Mouse (Mus musculus) limb, embryonic 11.5 days (tissue): ENCODE results near the gene Lzts2. TPM values are rescaled to one million over a fixed set of nuclear protein-coding genes. Genes with fewer than 3 reads are reported as not detected.

ENCODE experiments used
- ATAC-seq: fragments of 200-750 bp; cut with Nextera tagmentation; 2 replicates; pipeline ENCODE4 v1.8.0; 2017; ENCODE audit warnings: low read depth; ENCODE audit not compliant: insufficient number of reproducible peaks, low FRiP score, low TSS enrichment
- DNase-seq: peaks from one replicate; pipeline ENCODE4 v3.0.0-alpha.2; 2015; ENCODE audit warnings: low spot score
- H3K27ac ChIP-seq: fragments of 300-500 bp; sonication (generic); replicated peaks from 2 replicates; pipeline ENCODE4 v1.5.1; 2014; ENCODE audit warnings: low read depth, mild to moderate bottlenecking, low read length
- H3K27me3 ChIP-seq: fragments of 300-500 bp; sonication (generic); 2 replicates; pipeline ENCODE4 v1.6.1; 2014; ENCODE audit warnings: mild to moderate bottlenecking, low read length, mixed read lengths; ENCODE audit not compliant: control insufficient read depth, insufficient read depth
- H3K36me3 ChIP-seq: fragments of 300-500 bp; sonication (generic); 2 replicates; pipeline ENCODE4 v1.6.1; 2014; ENCODE audit warnings: mild to moderate bottlenecking, low read length, moderate library complexity, mixed read lengths; ENCODE audit not compliant: control insufficient read depth, insufficient read depth
- H3K4me1 ChIP-seq: fragments of 300-500 bp; sonication (generic); 2 replicates; pipeline ENCODE4 v1.6.1; 2014; ENCODE audit warnings: low read length, mixed read lengths; ENCODE audit not compliant: control insufficient read depth, insufficient read depth
- H3K4me2 ChIP-seq: fragments of 300-500 bp; sonication (generic); 2 replicates; pipeline ENCODE4 v1.6.1; 2014; ENCODE audit warnings: low read depth, mild to moderate bottlenecking, moderate library complexity; ENCODE audit not compliant: severe bottlenecking
- H3K4me3 ChIP-seq: fragments of 300-500 bp; sonication (generic); 2 replicates; pipeline ENCODE4 v1.5.1; 2014; ENCODE audit warnings: low read depth, low read length
- H3K9ac ChIP-seq: fragments of 300-500 bp; sonication (generic); 2 replicates; pipeline ENCODE4 v1.6.1; 2014; ENCODE audit warnings: mild to moderate bottlenecking, low read length
- H3K9me3 ChIP-seq: fragments of 300-500 bp; sonication (generic); 2 replicates; pipeline ENCODE4 v1.6.1; 2016; ENCODE audit warnings: low read length; ENCODE audit not compliant: control insufficient read depth
- WGBS: fragments of 180-500 bp; shearing (Covaris S2); extraction: QIAGEN DNeasy Blood & Tissue Kit; methylation state at CpG from one replicate; pipeline ENCODE4 v1.1.7; 2014; 5-methylcytosine and 5-hydroxymethylcytosine counted together
- polyA plus RNA-seq: library from polyadenylated mRNA; unstranded; fragments of >200 nt; fragmentation: Nextera tagmentation; extraction: Ambion mirVana; gene quantifications from 2 replicates; pipeline ENCODE4 v1.2.1, GENCODE M21; 2014

Lzts2 gene
- polyA plus RNA-seq, 1 experiment from 2014 or later: 64.4 TPM

DNA sequence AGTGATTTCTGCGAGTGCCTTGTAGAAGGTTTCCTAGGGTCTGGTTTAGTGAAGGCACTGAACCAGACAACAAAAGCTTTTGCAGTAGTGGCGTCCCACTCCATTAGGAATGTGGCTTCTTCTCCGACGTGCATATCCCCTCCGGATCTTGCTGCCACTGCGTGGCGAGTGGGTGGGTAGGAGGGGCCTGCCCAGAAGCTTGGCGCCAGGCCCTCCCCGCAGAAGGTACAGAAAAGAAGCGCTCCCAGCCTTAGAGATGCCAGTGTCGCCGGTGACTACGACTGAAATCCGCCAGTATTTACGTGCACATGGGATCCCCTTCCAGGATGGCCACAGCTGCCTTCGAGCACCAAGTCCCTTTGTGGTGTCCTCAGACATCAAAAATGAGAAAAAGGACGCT lies 7.2 kb upstream of the Lzts2 start:
- peak overlapping the region; percentile 85 for H3K9ac ChIP-seq
- ATAC-seq: no peak
- no peaks in the 10 kb centered on the region for H3K9me3 ChIP-seq
- peaks cover 13% of the 10 kb centered on the region for H3K36me3 ChIP-seq
- peak overlapping the region; percentile 99 for H3K4me3 ChIP-seq
- H3K4me1 ChIP-seq: peaks cover 10% of the 10 kb centered on the region
- peak overlapping the region; percentile 56; the same call in 1 of the 2 replicates for H3K27ac ChIP-seq
- H3K27me3 ChIP-seq: no peaks in the 10 kb centered on the region
- H3K4me2 ChIP-seq: peak overlapping the region; percentile 94
- WGBS: 49% methylated on average over 17 of the region's 17 CpGs
- DNase-seq: no peak

DNA sequence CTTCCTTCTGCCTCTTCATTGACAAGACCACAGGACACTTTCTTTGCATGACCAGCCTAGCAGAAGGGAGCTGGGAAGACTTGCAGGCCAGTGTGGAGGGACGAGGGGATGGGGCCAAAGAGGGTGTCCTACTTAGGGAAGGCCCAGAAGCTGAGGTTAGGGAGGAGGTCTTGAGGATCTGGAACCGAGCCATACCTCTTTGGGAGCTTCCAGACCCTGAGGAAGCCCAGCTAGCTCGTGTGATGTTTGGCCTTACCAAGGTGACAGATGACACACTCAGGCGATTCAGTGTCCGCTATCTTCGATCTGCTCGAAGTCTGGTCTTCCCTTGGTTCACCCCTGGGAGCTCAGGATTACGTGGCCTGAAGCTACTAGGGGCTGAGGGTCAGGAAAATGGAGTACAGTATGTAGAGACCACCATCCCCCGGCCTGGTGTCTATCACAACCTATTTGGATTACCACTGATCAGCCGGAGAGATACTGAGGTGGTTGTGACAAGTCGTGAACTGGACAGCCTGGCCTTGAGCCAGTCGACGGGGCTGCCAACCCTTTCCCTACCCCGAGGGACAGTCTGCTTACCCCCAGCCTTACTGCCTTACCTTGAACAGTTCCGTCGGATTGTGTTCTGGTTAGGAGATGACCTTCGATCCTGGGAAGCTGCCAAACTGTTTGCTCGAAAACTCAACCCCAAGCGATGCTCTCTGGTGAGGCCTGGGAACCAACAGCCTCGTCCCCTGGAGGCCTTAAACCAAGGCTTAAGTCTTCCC lies 6.6 kb upstream of the Lzts2 start:
- H3K36me3 ChIP-seq: peaks cover 13% of the 10 kb centered on the region
- no peaks in the 10 kb centered on the region for H3K9me3 ChIP-seq
- peak overlapping the region; percentile 99 for H3K4me3 ChIP-seq
- peaks cover 15% of the 10 kb centered on the region for H3K4me1 ChIP-seq
- H3K27ac ChIP-seq: no peak overlapping the region
- H3K4me2 ChIP-seq: peak overlapping the region; percentile 94
- WGBS: 94% methylated on average over 20 of the region's 20 CpGs
- DNase-seq: no peak
- no peaks in the 10 kb centered on the region for H3K27me3 ChIP-seq
- ATAC-seq: no peak
- no peak overlapping the region for H3K9ac ChIP-seq

GRCm38 (mm10) chr19:45010646-45011045 lies 3.6 kb upstream of the Lzts2 start:
- ATAC-seq (no peak), DNase-seq (no peak)
- peaks cover 32% of the 10 kb centered on the region for H3K4me1 ChIP-seq
- H3K9ac ChIP-seq: no peak overlapping the region
- H3K27me3 ChIP-seq: no peaks in the 10 kb centered on the region
- H3K4me3 ChIP-seq: no peak overlapping the region
- no peak overlapping the region for H3K4me2 ChIP-seq
- no peaks in the 10 kb centered on the region for H3K9me3 ChIP-seq
- peaks cover 10% of the 10 kb centered on the region for H3K36me3 ChIP-seq
- WGBS: 93% methylated on average over 4 of the region's 4 CpGs
- H3K27ac ChIP-seq: no peak overlapping the region

GRCm38 (mm10) chr19:45012219-45012618 lies 2.0 kb upstream of the Lzts2 start:
- 72% methylated on average over 8 of the region's 8 CpGs for WGBS
- no peak overlapping the region for H3K4me3 ChIP-seq
- peak overlapping the region; percentile 18; the same call in 1 of the 2 replicates for H3K9ac ChIP-seq
- H3K27me3 ChIP-seq: no peaks in the 10 kb centered on the region
- no peak for ATAC-seq
- peak overlapping the region; percentile 92; the same call in 1 of the 2 replicates for H3K27ac ChIP-seq
- peaks cover 10% of the 10 kb centered on the region for H3K36me3 ChIP-seq
- H3K4me1 ChIP-seq: peaks cover 34% of the 10 kb centered on the region
- H3K9me3 ChIP-seq: no peaks in the 10 kb centered on the region
- DNase-seq: no peak
- H3K4me2 ChIP-seq: no peak overlapping the region

DNA sequence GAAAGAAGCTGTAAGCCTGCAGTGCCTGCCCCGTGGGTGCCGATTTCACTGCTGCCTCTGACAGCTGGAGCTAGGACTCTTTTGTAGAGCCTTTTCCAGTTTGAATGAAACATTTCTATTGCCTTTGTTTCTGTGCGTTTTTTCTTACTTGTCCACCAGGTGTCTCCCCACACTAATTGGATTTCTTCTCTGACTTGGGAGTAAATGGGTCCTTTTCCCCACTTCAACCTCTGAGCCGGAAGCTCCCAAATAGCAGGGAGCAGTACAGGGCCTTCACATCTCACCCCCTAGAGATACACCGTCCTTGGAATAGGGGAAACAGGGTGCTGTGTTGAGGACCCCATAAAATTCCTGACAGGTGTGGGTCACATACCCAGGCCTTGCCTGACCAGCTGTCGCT lies 1.6 kb upstream of the Lzts2 start:
- Histone ChIP-seq H3K4me1 (peaks cover 34% of the 10 kb centered on the region), H3K36me3 (peaks cover 10% of the 10 kb centered on the region), H3K9ac (peak overlapping the region; percentile 18; the same call in 1 of the 2 replicates), H3K27ac (peak overlapping the region; percentile 92), H3K9me3 (no peaks in the 10 kb centered on the region), H3K4me3 (no peak overlapping the region), H3K27me3 (no peaks in the 10 kb centered on the region), H3K4me2 (no peak overlapping the region)
- 41% methylated on average over 6 of the region's 6 CpGs for WGBS
- DNase-seq (no peak), ATAC-seq (no peak)

DNA sequence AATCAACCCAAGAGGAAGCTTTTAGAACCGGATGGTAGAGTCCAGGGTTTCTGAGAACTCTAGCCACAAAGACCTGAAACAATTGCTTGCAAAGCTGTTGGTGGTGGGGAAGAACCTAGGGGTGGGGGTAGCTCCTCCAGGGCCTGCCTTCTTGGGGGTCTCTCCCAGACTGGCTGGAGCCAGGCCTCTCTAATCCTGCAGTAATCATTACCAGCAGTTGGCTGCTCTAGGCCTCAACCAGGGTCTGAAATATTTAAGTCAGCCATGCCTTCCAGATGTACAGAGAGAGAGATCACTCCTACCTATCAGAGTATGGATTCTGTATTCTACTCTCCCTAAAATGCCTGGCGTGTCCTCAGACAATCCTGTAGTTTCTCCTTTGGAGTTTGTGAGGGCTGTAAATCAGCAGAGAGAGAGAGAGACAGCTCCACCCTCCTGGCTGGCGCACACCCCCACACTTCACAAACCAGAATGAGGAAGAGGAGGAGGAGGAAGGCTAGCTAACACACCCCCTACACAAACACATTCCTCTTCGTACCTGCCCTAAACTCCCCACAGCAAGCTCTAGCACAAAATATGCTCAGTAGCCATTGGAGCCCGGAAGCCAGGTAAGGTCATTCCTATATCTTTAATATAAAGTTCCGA lies 511 bp upstream of the Lzts2 start:
- no peaks in the 10 kb centered on the region for H3K9me3 ChIP-seq
- ATAC-seq (no peak), DNase-seq (peak; percentile 55)
- peak overlapping the region; percentile 92 for H3K27ac ChIP-seq
- H3K4me2 ChIP-seq: peak overlapping the region; percentile 95; the same call in 1 of the 2 replicates
- WGBS: 32% methylated on average over 6 of the region's 6 CpGs
- H3K4me1 ChIP-seq: peaks cover 34% of the 10 kb centered on the region
- H3K4me3 ChIP-seq: no peak overlapping the region
- H3K36me3 ChIP-seq: peaks cover 10% of the 10 kb centered on the region
- H3K27me3 ChIP-seq: no peaks in the 10 kb centered on the region
- H3K9ac ChIP-seq: peak overlapping the region; percentile 27; the same call in 1 of the 2 replicates

GRCm38 (mm10) chr19:45014981-45015402 lies 778 bp downstream of the Lzts2 start:
- peak overlapping the region; percentile 95 for H3K4me2 ChIP-seq
- H3K4me3 ChIP-seq: peak overlapping the region; percentile 78
- no peaks in the 10 kb centered on the region for H3K9me3 ChIP-seq
- DNase-seq: peak; percentile 71
- peak overlapping the region; percentile 92 for H3K27ac ChIP-seq
- no peaks in the 10 kb centered on the region for H3K27me3 ChIP-seq
- H3K9ac ChIP-seq: peak overlapping the region; percentile 75
- H3K4me1 ChIP-seq: peaks cover 38% of the 10 kb centered on the region
- peaks cover 10% of the 10 kb centered on the region for H3K36me3 ChIP-seq
- WGBS: under 1% methylated on average over 25 of the region's 25 CpGs
- ATAC-seq: peak; percentile 8; the same call in 1 of the 2 replicates

DNA sequence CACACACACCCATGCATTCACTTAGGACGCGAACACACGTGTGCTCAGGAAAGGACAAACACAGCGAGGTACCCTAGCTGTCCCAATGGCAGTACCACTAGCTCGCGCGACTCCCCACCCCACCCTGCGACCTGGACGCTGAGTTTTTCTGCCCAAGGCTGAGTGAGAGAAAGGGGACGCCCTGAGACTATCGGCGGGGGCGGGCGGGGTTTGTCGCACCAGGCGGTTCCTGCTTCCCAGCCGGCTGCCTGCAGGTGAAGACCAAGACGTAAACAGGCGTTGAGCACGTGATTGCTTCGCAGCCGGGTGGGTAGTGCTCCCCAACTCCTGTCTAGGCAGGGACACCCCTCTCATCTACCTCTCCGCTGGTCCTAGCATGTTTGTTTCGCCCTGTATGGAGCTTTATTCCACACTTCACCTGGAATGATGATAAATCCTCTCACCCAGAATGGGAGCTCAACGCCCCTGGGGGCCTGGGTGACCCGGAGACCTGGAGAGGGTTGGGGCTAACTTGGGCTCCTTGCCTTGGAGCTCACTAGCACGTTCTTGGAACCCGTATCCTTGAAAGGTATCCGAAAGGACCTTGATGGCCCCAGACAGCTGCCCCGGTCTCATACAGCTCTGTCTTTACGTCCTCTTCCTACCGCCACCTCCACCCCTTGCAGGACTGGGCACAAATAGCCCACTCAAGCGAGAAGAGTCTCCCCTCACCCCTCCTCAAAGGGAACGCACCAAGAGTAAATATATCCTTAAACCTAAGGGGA lies 1.5 kb downstream of the Lzts2 start:
- Histone ChIP-seq H3K9me3 (no peaks in the 10 kb centered on the region), H3K4me1 (peaks cover 43% of the 10 kb centered on the region), H3K4me3 (peak overlapping the region; percentile 78), H3K4me2 (peak overlapping the region; percentile 95), H3K27me3 (no peaks in the 10 kb centered on the region), H3K36me3 (peaks cover 5% of the 10 kb centered on the region; the same call in 1 of the 2 replicates), H3K9ac (peak overlapping the region; percentile 75), H3K27ac (peak overlapping the region; percentile 92)
- WGBS: 0% methylated on average over 34 of the region's 34 CpGs
- ATAC-seq: no peak
- peak; percentile 68 for DNase-seq
